Mouse (Mus musculus) brain, embryonic 14.5 days (tissue): ENCODE measurements around the gene Il4i1.

Experiments
- CTCF ChIP-seq: fragments of 200-500 bp; IDR thresholded peaks from 2 replicates; pipeline ENCODE4 v1.5.1; 2012; ENCODE audit warnings: inconsistent platforms, mild to moderate bottlenecking, moderate library complexity, borderline replicate concordance; ENCODE audit not compliant: insufficient read depth, insufficient read length; ENCODE audit errors: extremely low read depth
- POLR2A ChIP-seq: fragments of 200-500 bp; IDR thresholded peaks from 2 replicates; pipeline ENCODE4 v1.6.1; 2012; ENCODE audit warnings: mild to moderate bottlenecking, inconsistent platforms, borderline replicate concordance; ENCODE audit not compliant: poor library complexity, insufficient read depth, insufficient read length, severe bottlenecking; ENCODE audit errors: extremely low read depth

GRCm38 (mm10) chr7:44814952-44815553 is 1.1 kb upstream of the Il4i1 start:
- no peak for TF ChIP-seq CTCF
- TF ChIP-seq POLR2A, result no peak
